Mouse (Mus musculus) thymus, postnatal 10 days (tissue): ENCODE results near the gene Tgtp2.

Experiments used
- DNase-seq, 2 experiments: peaks; one replicate each; pipeline ENCODE4 v3.0.0; 2021; ENCODE audit warnings: low spot score in 2 of 2

Tgtp2 gene

DNA sequence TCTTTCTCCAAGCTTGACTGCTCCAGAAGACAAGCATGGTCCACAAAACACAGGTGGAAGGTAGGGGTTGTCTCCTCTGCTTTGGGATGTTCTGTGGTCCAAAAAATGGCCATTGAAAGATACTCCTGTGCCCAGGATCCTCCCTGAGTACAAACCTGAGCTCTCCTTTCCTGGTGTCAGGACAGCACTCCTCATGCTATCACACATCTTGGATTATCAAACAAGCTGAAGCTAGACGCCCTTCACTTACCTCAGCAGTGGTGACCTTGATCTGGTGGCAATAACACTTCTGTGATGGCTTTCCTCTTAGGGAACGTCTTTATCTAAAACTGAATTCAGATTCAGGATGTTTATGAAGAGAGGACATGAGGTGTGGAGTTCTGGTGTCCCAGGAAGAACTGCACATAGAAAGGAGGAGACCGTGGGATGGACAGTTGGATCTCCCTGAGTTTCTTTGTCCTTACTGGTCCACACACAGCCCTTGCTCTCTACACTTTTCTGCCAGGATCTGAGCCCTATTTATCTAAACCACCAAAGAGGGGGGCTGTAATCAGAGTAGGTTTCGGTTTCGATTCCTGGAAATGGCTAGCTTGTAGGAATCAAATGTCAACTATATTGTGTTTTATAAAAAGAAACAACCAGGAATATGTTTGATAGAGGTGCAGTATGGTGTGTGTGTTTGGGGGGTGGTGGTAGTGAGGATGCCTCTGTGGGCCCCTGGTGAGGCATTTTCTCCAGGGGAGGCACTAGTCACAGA lies at the start of gene Tgtp2:
Gene Tgtp2 (minus strand): TSS at position 494 of the 757 bp plus-strand sequence.
- DNase-seq: peak in 1 of 2 experiments; percentile 16

GRCm38 (mm10) chr11:49112624-49113219 lies 48.7 kb upstream of the Tgtp2 start:
- no peak for DNase-seq

GRCm38 (mm10) chr11:49111000-49111399 lies 47.0 kb upstream of the Tgtp2 start:
- DNase-seq: no peak

DNA sequence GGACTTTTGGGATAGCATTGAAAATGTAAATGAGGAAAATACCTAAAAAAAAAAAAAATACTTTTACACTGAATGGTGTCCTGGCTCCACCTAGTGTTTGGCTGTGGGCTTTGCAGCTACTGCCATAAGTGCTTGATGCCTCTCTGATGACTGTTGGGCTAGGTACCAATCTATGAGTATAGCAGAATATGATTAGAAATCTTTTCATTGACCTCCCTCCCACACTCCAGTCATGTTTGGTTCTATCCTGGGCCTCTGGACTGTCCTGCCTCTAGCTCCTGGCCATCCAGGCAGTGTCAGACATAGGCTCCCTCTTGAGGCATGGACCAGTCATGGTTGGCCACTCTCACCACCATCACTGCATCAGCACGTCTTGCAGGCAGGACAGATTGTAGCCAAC lies 44.8 kb upstream of the Tgtp2 start:
- peak in 1 of 2 experiments; percentile 62 for DNase-seq

GRCm38 (mm10) chr11:49107650-49108537 lies 43.9 kb upstream of the Tgtp2 start:
- DNase-seq: no peak

GRCm38 (mm10) chr11:49105752-49106151 lies 41.7 kb upstream of the Tgtp2 start:
- DNase-seq: no peak

DNA sequence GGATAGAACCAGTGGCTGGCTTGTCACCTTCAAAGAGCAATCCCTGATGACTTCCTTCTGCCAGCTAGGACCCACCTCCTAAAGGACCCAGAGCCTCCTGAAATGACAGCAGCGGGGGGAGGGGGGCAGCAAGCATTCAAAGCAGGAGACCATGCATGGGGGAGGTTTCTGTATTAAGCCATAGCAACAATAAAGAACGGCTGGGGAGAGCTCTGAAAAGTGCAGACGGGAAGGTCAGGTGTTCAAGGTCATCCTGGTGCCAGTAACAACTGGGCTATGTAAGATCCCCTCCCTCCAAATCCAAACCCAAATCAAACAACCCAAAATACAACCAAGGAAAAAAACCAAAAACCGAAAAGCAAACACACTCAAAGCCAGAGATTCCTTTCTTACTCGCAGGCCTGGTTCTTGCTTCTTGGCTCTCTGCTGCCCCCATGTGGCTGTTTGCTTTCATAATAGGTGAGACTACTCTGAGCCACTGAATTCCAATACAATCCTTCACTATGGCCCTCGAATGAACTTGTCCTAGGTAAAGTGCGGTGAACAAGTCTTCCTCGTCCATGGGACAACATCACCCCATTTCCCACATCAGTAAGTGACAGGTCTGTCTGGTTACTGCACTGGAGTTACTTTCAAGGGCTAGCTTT lies 39.2 kb upstream of the Tgtp2 start:
- peak; percentile 77 to 97 for DNase-seq

- DNase-seq: peak; percentile 58 to 66
These were observed 37.5 kb upstream of the Tgtp2 start for GRCm38 (mm10) chr11:49101500-49101899.

DNA sequence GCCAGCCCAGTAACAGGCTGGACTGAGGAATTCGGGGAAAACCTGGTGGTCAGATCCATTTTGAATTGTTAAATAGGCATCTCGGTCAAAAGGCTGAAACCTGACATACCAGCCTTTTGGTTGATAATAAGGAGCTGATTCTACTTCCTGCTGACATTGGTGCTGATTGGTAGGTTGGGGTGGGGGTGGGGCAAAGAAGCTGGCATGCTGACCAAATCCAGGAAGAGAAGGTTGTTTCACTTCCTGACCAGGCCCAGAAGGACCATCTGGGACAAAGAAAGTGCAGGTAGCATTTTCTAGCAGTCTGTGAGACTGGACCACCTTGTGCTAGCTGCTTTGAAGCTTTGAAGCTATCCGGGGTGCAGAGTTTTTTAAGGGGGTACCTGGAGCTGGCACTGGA lies 36.4 kb upstream of the Tgtp2 start:
- DNase-seq: no peak

- DNase-seq: no peak
These were observed 31.4 kb upstream of the Tgtp2 start for GRCm38 (mm10) chr11:49095367-49095766.

DNA sequence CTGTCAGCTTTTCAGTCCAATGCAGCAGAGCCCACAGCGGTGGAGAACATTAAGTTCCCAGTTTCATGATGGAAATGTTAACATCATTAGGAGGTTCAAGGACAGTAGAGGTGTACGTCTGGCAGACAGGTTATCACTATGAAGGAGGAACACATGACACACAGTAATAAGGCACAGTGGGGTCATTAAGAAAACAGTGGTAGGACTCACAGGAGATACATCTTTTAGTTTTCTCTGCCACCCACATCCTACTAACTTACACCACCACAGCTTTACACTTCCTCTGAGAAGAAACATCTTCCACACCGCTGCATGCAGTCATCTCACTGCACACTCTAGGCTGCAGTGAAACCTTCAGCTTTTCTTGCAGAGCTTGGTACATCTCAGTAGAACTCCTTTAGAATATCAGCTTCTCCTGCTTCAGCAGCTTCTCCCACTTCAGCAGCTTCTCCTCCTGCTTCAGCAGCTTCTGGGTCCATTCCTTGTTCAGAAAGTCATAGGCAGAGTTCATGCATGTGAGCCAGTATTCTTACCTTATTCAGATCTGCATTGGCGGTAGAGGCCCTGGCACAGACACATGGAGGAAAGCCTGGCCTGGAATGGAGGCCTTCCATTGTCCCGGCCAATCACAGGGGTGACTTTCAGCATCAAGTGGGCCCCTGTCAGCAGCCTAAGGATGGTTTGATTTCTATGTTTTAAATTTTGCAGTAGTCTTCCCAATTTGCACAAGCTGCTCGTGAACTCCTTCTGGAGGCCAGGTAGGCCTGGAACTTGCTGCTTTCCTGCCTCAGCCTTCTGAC lies 30.1 kb upstream of the Tgtp2 start:
- DNase-seq: peak; percentile 53 to 64

- no peak for DNase-seq
These were observed 28.8 kb upstream of the Tgtp2 start for GRCm38 (mm10) chr11:49092786-49093185.

DNA sequence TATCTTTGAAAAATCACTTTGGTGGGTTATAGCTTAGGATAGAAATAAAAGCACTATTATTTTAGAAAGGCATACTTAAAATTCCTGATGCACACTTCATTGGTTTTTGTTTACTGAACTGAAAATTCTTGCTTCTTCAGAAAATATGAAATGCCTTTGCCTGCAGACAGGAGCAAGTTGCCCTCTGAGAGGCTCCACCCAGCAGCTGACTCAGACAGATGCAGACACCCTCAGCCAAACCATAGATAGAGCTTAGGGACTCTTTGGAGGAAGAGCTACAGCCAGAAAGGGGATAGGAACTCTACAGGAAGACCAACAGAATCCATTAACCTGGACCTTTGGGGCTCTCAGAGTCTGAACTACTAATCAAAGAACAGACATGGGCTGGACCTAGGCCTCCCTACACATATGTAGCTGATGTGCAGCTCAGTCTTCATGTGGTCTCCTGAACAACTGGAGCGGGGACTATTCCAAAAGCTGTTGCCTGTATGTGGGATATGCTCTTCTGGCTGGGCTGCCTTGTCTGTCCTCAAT lies 28.1 kb upstream of the Tgtp2 start:
- DNase-seq: no peak

DNA sequence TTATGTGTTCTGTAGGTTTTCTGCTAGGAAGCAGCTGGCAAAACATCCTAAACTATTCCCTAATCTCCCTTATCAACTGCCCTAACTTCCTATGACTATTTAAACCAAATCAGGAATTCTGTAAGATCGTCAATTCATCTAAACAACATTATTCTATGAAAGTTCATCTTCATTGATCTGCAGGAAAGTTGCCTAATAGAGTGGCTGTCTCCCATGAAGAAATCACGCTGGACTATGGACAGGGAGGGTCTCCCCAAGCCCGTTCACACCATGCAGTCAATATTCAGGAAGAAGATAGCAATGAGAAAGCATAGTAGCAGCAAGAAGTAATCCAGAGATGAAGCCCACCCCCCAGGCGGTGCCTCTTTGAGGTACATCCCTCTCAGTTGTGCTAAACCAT lies 27.2 kb upstream of the Tgtp2 start:
- no peak for DNase-seq

DNA sequence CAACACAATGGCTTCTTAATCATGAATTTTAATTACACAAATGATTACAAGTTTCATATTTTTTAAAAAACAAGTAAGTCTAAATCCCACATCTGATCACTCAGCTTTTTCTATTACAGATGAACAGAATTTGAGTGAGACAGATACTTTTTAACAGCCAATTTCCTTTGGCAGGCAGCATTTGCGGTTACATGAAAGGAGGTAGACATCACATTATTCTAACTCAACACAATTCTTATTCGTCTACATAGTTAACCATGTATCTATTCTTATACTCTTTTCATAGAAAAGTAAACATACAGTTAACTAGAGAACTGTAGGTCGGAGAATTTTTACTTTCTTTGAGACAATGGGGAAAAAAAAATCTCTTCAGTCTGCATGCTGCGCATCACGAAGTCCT lies 26.5 kb upstream of the Tgtp2 start:
- no peak for DNase-seq

DNA sequence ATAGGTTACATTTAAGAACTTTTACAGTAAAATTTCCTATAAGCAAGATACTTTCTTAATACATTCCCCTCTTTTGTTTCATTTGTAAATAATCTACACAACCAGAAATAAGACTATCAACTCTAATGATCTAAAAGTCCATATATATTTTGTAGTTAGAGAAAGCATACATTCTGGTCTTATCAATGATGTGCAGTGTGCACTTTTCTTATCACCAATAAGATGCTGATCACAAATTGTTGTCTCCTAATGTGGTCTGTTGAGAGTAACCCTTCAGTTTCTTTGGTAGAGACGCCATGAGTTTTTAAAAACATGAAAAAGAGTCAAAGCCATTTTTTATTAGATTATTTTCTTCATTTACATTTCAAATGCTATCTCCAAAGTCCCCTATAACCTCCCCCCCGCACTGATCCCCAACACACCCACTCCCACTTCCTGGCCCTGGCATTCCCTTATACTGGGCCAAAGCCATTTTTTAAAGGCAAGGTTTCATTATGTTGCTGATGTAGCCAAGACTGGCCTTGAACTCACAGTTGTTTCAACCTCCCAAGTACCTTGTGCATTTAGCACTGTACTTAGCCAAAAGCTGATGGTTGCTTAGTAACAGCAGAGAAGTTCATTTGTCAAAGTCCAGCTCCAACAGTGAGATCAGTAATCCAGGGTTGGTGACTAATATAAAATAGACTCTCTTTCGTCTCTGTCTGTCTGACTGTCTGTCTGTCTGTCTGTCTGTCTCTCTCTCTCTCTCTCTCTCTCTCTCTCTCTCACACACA lies 25.9 kb upstream of the Tgtp2 start:
- no peak for DNase-seq

DNA sequence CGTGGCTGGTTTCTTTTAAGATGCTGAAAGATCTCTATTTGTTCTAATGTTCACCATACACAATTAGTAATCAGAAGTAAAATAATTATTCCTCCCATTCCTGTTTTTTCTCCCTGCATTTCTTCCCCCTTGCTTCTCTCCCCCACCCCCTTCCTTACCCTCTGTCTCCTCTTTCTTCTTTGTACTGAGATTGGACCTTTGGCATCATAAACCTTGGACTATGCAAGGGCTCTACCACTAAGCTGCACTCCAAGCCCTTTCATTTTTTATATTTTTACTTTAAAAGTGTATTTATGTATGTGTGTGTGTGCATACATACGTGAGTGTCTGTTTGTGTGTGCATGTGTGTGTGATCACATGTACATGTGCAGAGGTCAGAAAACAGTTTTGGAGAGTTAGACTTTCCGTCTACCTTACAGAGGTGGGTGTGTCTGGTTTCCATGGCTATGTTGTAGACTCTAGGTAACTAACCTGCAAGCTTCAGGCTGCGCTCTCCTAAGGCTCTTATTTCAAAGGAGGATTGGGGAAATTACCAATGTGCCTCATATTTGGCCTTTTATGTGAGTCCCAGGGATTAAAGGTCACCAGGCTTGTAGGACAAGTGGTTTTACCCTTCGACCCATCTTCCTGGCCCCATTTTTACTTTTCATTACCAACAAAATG lies 25.1 kb upstream of the Tgtp2 start:
- DNase-seq: no peak

- peak; percentile 66 for DNase-seq
These were observed 24.0 kb upstream of the Tgtp2 start for GRCm38 (mm10) chr11:49087830-49088616.
